Mouse (Mus musculus) midbrain, embryonic 11.5 days (tissue): ENCODE measurements at regions not wholly inside any gene's neighbourhood (a gene's known extent, or its start where the extent isn't known, plus 50 kb on each side); places are given as distances from the start of the nearest gene placed in this dataset.

ENCODE experiments used
- ATAC-seq: fragments of 200-750 bp; cut with Nextera tagmentation; 2 replicates; pipeline ENCODE4 v1.8.0; 2017; ENCODE audit warnings: moderate TSS enrichment, moderate library complexity; ENCODE audit not compliant: low FRiP score
- DNase-seq: peaks from one replicate; pipeline ENCODE4 v3.0.0; 2015; ENCODE audit warnings: low spot score; ENCODE audit errors: missing footprints
- H3K27ac ChIP-seq: fragments of 300-500 bp; sonication (generic); 2 replicates; pipeline ENCODE4 v1.5.1; 2014; ENCODE audit warnings: low read depth, low read length
- H3K27me3 ChIP-seq: fragments of 300-500 bp; sonication (generic); 2 replicates; pipeline ENCODE4 v1.6.1; 2014; ENCODE audit warnings: mild to moderate bottlenecking, low read length, moderate library complexity, mixed read lengths; ENCODE audit not compliant: control insufficient read depth, insufficient read depth
- H3K36me3 ChIP-seq: fragments of 300-500 bp; sonication (generic); 2 replicates; pipeline ENCODE4 v1.6.1; 2014; ENCODE audit warnings: mild to moderate bottlenecking, low read length, moderate library complexity, mixed read lengths; ENCODE audit not compliant: control insufficient read depth, insufficient read depth
- H3K4me1 ChIP-seq: fragments of 300-500 bp; sonication (generic); 2 replicates; pipeline ENCODE4 v1.6.1; 2014; ENCODE audit warnings: low read length; ENCODE audit not compliant: control insufficient read depth, insufficient read depth
- H3K4me2 ChIP-seq: fragments of 300-500 bp; sonication (generic); 2 replicates; pipeline ENCODE4 v1.6.1; 2014; ENCODE audit warnings: mild to moderate bottlenecking, moderate library complexity
- H3K4me3 ChIP-seq: fragments of 300-500 bp; sonication (generic); 2 replicates; pipeline ENCODE4 v1.5.1; 2014; ENCODE audit warnings: low read depth, low read length
- H3K9ac ChIP-seq: fragments of 300-500 bp; sonication (generic); 2 replicates; pipeline ENCODE4 v1.6.1; 2014; ENCODE audit warnings: low read length
- H3K9me3 ChIP-seq: fragments of 300-500 bp; sonication (generic); 2 replicates; pipeline ENCODE4 v1.6.1; 2016; ENCODE audit warnings: low read length; ENCODE audit not compliant: control insufficient read depth
- WGBS: fragments of 180-500 bp; shearing (Covaris S2); extraction: QIAGEN DNeasy Blood & Tissue Kit; methylation state at CpG from one replicate; pipeline ENCODE4 v1.1.7; 2014; 5-methylcytosine and 5-hydroxymethylcytosine counted together

GRCm38 (mm10) chr2:51736452-51736851 lies 109.1 kb downstream of the Tas2r134 start:
- Histone ChIP-seq H3K27me3 (peaks cover 38% of the 10 kb centered on the region), H3K36me3 (no peaks in the 10 kb centered on the region), H3K9ac (no peak overlapping the region), H3K4me3 (no peak overlapping the region), H3K27ac (no peak overlapping the region), H3K4me2 (no peak overlapping the region), H3K9me3 (no peaks in the 10 kb centered on the region), H3K4me1 (peaks cover 18% of the 10 kb centered on the region)
- WGBS = 87% methylated on average over 4 of the region's 4 CpGs
- ATAC-seq (no peak), DNase-seq (peak; percentile 60)

DNA sequence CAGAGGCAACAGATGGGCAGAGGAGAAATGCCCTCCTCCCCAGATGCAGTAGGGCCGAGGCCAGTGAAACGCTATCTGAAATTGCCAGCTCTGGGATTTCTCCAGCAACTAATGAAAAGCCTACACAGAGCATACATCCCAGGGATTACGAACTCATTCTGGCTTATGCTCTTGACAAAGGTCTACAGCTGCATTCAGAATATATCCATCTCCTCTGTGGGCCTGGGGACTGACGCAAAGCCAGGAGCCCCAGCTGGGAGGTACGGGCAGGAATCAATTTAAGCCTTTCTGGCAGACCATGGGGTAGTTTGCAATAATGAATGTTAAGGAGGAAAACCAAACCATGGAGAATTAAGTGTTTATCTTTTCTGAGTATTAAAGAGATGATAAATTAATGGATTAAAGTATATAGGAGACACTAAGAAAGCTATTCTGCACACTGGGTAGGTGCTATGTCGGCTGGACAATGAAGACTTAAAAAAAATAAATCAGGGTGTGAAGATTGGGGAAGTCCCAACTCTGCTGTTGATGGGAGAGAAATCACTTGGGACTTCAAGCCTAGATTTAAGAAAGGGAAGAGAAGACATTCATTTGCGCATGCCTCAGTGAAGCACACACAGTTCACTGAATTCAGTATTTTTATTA lies 120.5 kb downstream of the Tas2r134 start:
- peak; percentile 85 for ATAC-seq

DNA sequence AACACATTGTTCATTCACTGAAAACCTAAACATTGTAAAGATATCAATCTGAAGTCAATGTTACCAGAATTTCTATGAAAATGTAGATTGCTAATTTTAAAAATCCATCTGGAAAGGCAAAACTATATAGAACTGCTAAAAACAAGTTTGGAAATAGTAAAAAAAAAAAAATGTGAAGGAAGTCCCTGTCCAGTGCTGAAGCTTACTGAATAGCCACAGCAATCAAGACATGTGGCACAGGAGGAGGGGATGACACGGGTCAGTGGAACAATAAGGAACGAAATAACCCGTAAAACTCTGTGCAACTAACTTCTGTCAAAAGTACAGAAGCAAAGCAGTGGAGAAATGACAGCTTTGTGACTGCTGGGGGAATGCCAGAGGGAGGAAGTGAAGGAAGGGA lies 121.9 kb downstream of the Tas2r134 start:
- peak; percentile 39 for DNase-seq
- 57% methylated on average over 3 of the region's 3 CpGs for WGBS
- H3K27ac ChIP-seq = no peak overlapping the region
- H3K4me1 ChIP-seq = peaks cover 4% of the 10 kb centered on the region; the same call in 1 of the 2 replicates
- H3K27me3 ChIP-seq = no peaks in the 10 kb centered on the region
- no peak overlapping the region for H3K9ac ChIP-seq
- H3K4me3 ChIP-seq = no peak overlapping the region
- ATAC-seq = no peak
- no peaks in the 10 kb centered on the region for H3K36me3 ChIP-seq
- H3K4me2 ChIP-seq = no peak overlapping the region
- H3K9me3 ChIP-seq = no peaks in the 10 kb centered on the region

More for the DNA sequence above, 120.5 kb downstream of the Tas2r134 start:
- Histone ChIP-seq H3K9me3 (no peaks in the 10 kb centered on the region), H3K27ac (peak overlapping the region; percentile 20; the same call in 1 of the 2 replicates), H3K9ac (no peak overlapping the region), H3K36me3 (no peaks in the 10 kb centered on the region), H3K4me3 (no peak overlapping the region), H3K27me3 (no peaks in the 10 kb centered on the region), H3K4me1 (no peaks in the 10 kb centered on the region; the same call in 1 of the 2 replicates), H3K4me2 (no peak overlapping the region)
- peak; percentile 77 for DNase-seq
- WGBS = 57% methylated on average over 7 of the region's 7 CpGs

DNA sequence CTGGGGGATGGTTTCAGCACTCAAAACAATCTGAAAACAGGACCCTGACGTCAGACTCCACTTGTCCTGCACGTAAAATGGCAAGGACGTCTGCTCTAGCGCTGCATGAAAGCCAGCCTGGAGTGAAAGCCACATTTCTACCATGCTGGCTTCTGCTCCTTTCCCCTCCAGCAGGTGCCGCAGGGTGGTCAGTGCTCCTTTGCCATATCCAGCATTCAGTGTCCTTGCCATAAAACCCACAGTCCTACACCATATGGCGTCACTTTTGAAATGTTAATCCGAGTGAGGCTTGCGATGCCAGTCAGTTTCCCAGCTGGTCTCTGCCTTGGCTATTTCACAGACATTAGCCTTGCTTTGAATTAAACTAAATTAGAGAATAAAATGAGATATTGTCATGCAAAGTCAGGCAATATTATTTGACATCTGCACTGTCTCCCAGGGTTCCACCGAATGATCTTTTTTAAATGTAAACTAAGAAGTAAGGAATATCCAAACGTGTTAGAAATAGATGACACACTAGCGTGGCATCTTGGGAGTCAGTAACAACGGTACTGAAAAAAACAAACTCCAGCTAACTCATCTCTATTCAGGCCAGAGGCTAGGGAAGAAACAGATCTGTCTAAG lies 125.7 kb downstream of the Tas2r134 start:
- Histone ChIP-seq H3K4me1 (peaks cover 4% of the 10 kb centered on the region; the same call in 1 of the 2 replicates), H3K9me3 (no peaks in the 10 kb centered on the region), H3K4me3 (no peak overlapping the region), H3K4me2 (no peak overlapping the region; the same call in 1 of the 2 replicates), H3K27me3 (no peaks in the 10 kb centered on the region), H3K27ac (peak overlapping the region; percentile 50), H3K36me3 (no peaks in the 10 kb centered on the region), H3K9ac (no peak overlapping the region)
- 40% methylated on average over 12 of the region's 12 CpGs for WGBS
- DNase-seq (peak; percentile 86), ATAC-seq (peak; percentile 91)

DNA sequence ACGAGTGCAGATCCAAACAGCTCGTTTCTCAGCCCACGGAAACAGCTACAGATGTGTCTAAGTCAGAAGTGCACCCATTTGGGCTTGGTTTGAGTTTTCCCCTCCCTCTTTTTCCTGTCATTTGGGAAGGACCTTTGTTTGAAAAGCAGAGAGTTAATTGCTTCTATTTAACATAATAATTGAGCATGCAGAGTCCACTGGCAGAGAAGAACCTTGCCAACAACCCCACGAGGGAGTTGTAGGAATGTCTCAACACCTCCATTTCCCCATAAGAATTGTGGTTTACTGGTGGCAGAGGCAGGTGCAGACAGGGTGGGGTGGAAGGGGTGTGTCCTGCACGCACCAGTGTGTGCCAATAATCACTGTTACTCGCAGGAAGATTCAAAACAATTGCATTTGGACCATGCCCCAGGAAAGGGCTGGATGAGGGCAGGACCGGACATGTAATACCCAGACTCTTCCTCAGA lies 126.3 kb downstream of the Tas2r134 start:
- 49% methylated on average over 7 of the region's 7 CpGs for WGBS
- no peak for DNase-seq
- Histone ChIP-seq H3K4me3 (no peak overlapping the region), H3K27me3 (no peaks in the 10 kb centered on the region), H3K36me3 (no peaks in the 10 kb centered on the region), H3K4me2 (no peak overlapping the region; the same call in 1 of the 2 replicates), H3K9ac (no peak overlapping the region), H3K27ac (peak overlapping the region; percentile 50), H3K9me3 (no peaks in the 10 kb centered on the region), H3K4me1 (peaks cover 4% of the 10 kb centered on the region; the same call in 1 of the 2 replicates)
- ATAC-seq = peak; percentile 68

DNA sequence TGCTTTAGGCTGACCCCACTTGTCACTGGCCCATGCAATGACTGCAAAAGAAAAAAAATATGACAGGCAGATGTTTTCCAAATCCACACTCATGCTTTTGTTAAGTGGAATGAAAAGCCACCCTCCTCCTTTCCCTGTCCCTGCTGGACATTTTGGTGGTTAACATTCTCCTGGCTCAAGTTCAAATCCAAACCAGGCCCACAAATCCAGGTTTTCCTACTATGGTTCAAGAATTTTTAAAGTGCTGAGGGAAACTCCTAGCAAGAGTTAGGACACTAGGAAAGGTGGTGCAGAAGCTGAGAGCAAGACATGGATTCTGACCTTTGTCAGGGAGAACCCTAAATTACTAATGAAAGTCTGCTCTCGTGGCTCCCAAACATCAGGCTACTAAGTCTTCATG lies 130.1 kb downstream of the Tas2r134 start:
- Histone ChIP-seq H3K9ac (no peak overlapping the region), H3K9me3 (no peaks in the 10 kb centered on the region), H3K36me3 (no peaks in the 10 kb centered on the region), H3K27ac (no peak overlapping the region), H3K4me3 (no peak overlapping the region), H3K27me3 (no peaks in the 10 kb centered on the region), H3K4me1 (peaks cover 4% of the 10 kb centered on the region; the same call in 1 of the 2 replicates), H3K4me2 (no peak overlapping the region)
- no peak for ATAC-seq
- WGBS = 86% methylated on average over 1 of the region's 1 CpGs
- peak; percentile 57 for DNase-seq

- H3K4me3 ChIP-seq = no peak overlapping the region
- H3K4me1 ChIP-seq = peaks cover 4% of the 10 kb centered on the region; the same call in 1 of the 2 replicates
- DNase-seq (peak; percentile 49), ATAC-seq (no peak)
- 89% methylated on average over 8 of the region's 8 CpGs for WGBS
- H3K27me3 ChIP-seq = no peaks in the 10 kb centered on the region
- no peak overlapping the region for H3K27ac ChIP-seq
- no peak overlapping the region for H3K4me2 ChIP-seq
- no peak overlapping the region for H3K9ac ChIP-seq
- no peaks in the 10 kb centered on the region for H3K36me3 ChIP-seq
- H3K9me3 ChIP-seq = no peaks in the 10 kb centered on the region
Measured at GRCm38 (mm10) chr2:51758093-51758492, 130.8 kb downstream of the Tas2r134 start.

GRCm38 (mm10) chr2:51762866-51763265 lies 135.6 kb downstream of the Tas2r134 start:
- ATAC-seq = no peak
- Histone ChIP-seq H3K27ac (no peak overlapping the region), H3K4me2 (no peak overlapping the region), H3K9me3 (no peaks in the 10 kb centered on the region), H3K36me3 (no peaks in the 10 kb centered on the region), H3K9ac (no peak overlapping the region), H3K27me3 (no peaks in the 10 kb centered on the region), H3K4me3 (no peak overlapping the region), H3K4me1 (no peaks in the 10 kb centered on the region)
- peak; percentile 56 for DNase-seq
- 95% methylated on average over 4 of the region's 4 CpGs for WGBS

DNA sequence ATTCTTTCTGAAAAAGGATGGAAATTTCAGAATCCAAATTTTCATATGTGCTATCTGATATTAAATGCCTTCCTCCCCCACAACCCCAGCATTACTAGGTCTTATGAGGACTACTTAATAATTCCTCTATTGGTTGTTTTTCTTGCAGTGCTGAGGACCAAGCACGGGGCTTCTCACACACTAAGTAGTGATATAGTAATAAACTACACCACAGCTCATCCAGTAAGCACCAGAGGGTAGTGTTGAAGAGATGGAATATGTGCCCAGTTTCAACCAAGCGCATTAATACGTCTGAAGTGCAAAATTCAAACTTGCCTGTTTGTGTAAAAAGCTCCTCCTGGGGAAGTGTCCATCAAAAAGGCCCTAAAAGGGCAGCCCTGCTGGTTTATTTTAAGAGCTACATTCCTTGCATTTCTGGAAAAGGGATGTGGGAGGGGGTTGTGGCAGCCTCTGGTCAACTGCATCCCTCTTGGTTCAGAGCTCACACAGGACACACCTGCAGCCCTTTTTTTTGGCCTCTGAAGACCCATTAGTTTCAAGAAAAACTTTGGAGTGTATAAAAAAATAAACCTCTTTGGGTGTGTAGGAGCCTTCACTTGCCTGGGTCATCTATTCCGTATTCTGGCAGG lies 140.3 kb downstream of the Tas2r134 start:
- H3K4me2 ChIP-seq = no peak overlapping the region
- H3K9ac ChIP-seq = no peak overlapping the region
- DNase-seq = peak; percentile 80
- H3K4me1 ChIP-seq = no peaks in the 10 kb centered on the region
- H3K27ac ChIP-seq = no peak overlapping the region
- 76% methylated on average over 4 of the region's 4 CpGs for WGBS
- ATAC-seq = no peak
- no peaks in the 10 kb centered on the region for H3K9me3 ChIP-seq
- H3K36me3 ChIP-seq = no peaks in the 10 kb centered on the region
- no peaks in the 10 kb centered on the region for H3K27me3 ChIP-seq
- no peak overlapping the region for H3K4me3 ChIP-seq
